Mouse (Mus musculus) granulocyte monocyte progenitor cell, adult 5-6 weeks (primary cell): ENCODE results near the gene Itga3. TPM values are rescaled to one million over a fixed set of nuclear protein-coding genes. Genes with fewer than 3 reads are reported as not detected.

Experiments
- ATAC-seq: replicated peaks from 2 replicates; pipeline ENCODE4 v1.8.0; 2016; ENCODE audit warnings: mild to moderate bottlenecking, moderate TSS enrichment, inconsistent platforms; ENCODE audit not compliant: poor library complexity, severe bottlenecking
- total RNA-seq, 2 experiments: library from RNA; stranded (forward) in 1 of 2; stranded (reverse) in 1 of 2; fragments of 200-712, 200-1000 nt in 1 of 2; fragments of >200 nt in 1 of 2; fragmentation: Nextera tagmentation in 1 of 2; gene quantifications; 2 replicates each; pipeline ENCODE4 v1.2.3; 2014 to 2017

Gene Itga3
- total RNA-seq (2014; fragmentation: Nextera tagmentation), result not detected in 2 replicates
- not detected in 2 replicates for total RNA-seq (2017)

- peak; percentile 28 for ATAC-seq
These were observed at the start of gene Itga3 for GRCm38 (mm10) chr11:95076536-95077111. Itga3 (minus strand) TSS chr11:95076801.

- ATAC-seq, result no peak
These were observed 48.9 kb upstream of the Itga3 start for GRCm38 (mm10) chr11:95125366-95125948.

GRCm38 (mm10) chr11:95122100-95122489 lies 45.5 kb upstream of the Itga3 start:
- no peak for ATAC-seq

- ATAC-seq, result no peak
These were observed 44.8 kb upstream of the Itga3 start for GRCm38 (mm10) chr11:95121161-95122099.

GRCm38 (mm10) chr11:95120633-95121020 lies 44.0 kb upstream of the Itga3 start:
- no peak for ATAC-seq

- no peak for ATAC-seq
These were observed 43.5 kb upstream of the Itga3 start, which contains the start of gene Dlx3 for GRCm38 (mm10) chr11:95119990-95120632. Dlx3 (plus strand) TSS chr11:95120119.

- ATAC-seq, result peak; percentile 38; the same call in 1 of the 2 replicates
These were observed 41.9 kb upstream of the Itga3 start for GRCm38 (mm10) chr11:95118505-95118904.

- peak; percentile 52 for ATAC-seq
These were observed 40.4 kb upstream of the Itga3 start for GRCm38 (mm10) chr11:95117030-95117429.

- ATAC-seq, result no peak
These were observed 33.5 kb upstream of the Itga3 start for GRCm38 (mm10) chr11:95110081-95110480.

- no peak for ATAC-seq
These were observed 32.4 kb upstream of the Itga3 start for GRCm38 (mm10) chr11:95109000-95109399.

- peak; percentile 80 for ATAC-seq
These were observed 30.0 kb upstream of the Itga3 start for GRCm38 (mm10) chr11:95106440-95107236.

GRCm38 (mm10) chr11:95105274-95105874 lies 28.8 kb upstream of the Itga3 start:
- ATAC-seq, result no peak

GRCm38 (mm10) chr11:95104266-95104665 lies 27.7 kb upstream of the Itga3 start:
- ATAC-seq, result no peak

- ATAC-seq, result no peak
These were observed 25.7 kb upstream of the Itga3 start for GRCm38 (mm10) chr11:95102161-95102904.

- ATAC-seq, result no peak
These were observed 24.6 kb upstream of the Itga3 start for GRCm38 (mm10) chr11:95101071-95101788.

GRCm38 (mm10) chr11:95100393-95100792 lies 23.8 kb upstream of the Itga3 start:
- ATAC-seq, result no peak

GRCm38 (mm10) chr11:95098346-95099095 lies 21.9 kb upstream of the Itga3 start:
- ATAC-seq, result no peak
